Mouse (Mus musculus): Measurements from ENCODE around the gene Dgkb. TPM values are rescaled to one million over a fixed set of nuclear protein-coding genes. Genes with fewer than 3 reads are reported as not detected.

Gene Dgkb
- polyA plus RNA-seq, 1 experiment from 2014 or later = 0.64 TPM

GRCm38 (mm10) chr12:38047256-38047655 lies 229.7 kb downstream of the Dgkb start:
- Histone ChIP-seq H3K27me3 (ENCODE audit: control insufficient read depth, insufficient read depth, low read length) (no peaks in the 10 kb centered on the region), H3K4me3 (ENCODE audit: low read depth, low read length) (no peak overlapping the region), H3K9me3 (ENCODE audit: control insufficient read depth, low read length) (no peaks in the 10 kb centered on the region), H3K4me1 (replicated peaks; ENCODE audit: control insufficient read depth, insufficient read depth) (no peaks in the 10 kb centered on the region), H3K9ac (ENCODE audit: low read length) (no peak overlapping the region), H3K36me3 (ENCODE audit: control insufficient read depth, insufficient read depth, low read length) (no peaks in the 10 kb centered on the region), H3K4me2 (replicated peaks; ENCODE audit: low read depth) (no peak overlapping the region), H3K27ac (replicated peaks) (no peak overlapping the region)
- TF ChIP-seq CTCF (IDR thresholded peaks at IDR 0.05; ENCODE audit: low read depth) (no peak), EP300 (optimal IDR thresholded peaks at IDR 0.05) (no peak)
- 84% methylated on average over 5 of the region's 5 CpGs for WGBS
- DNase-seq (ENCODE audit: low spot score) = no peak
- ATAC-seq (ENCODE audit: low FRiP score, low TSS enrichment) = no peak

- H3K4me2 ChIP-seq (replicated peaks; ENCODE audit: low read depth) = no peak overlapping the region
- no peak for DNase-seq (ENCODE audit: low spot score)
- ATAC-seq (ENCODE audit: low FRiP score, low TSS enrichment) = no peak
- TF ChIP-seq EP300 (optimal IDR thresholded peaks at IDR 0.05) (no peak), CTCF (IDR thresholded peaks at IDR 0.05; ENCODE audit: low read depth) (no peak)
- no peak overlapping the region for H3K4me3 ChIP-seq (ENCODE audit: low read depth, low read length)
- H3K27me3 ChIP-seq (ENCODE audit: control insufficient read depth, insufficient read depth, low read length) = no peaks in the 10 kb centered on the region
- no peaks in the 10 kb centered on the region for H3K36me3 ChIP-seq (ENCODE audit: control insufficient read depth, insufficient read depth, low read length)
- no peak overlapping the region for H3K27ac ChIP-seq (replicated peaks)
- no peak overlapping the region for H3K9ac ChIP-seq (ENCODE audit: low read length)
- H3K4me1 ChIP-seq (replicated peaks; ENCODE audit: control insufficient read depth, insufficient read depth) = no peaks in the 10 kb centered on the region
- no peaks in the 10 kb centered on the region for H3K9me3 ChIP-seq (ENCODE audit: control insufficient read depth, low read length)
- WGBS = 65% methylated on average over 3 of the region's 3 CpGs
Measured at GRCm38 (mm10) chr12:38088224-38088623, 270.7 kb downstream of the Dgkb start.

- WGBS = 69% methylated on average over 3 of the region's 3 CpGs
- ATAC-seq (ENCODE audit: low FRiP score, low TSS enrichment) = no peak
Measured at GRCm38 (mm10) chr12:38111928-38112327, 294.4 kb downstream of the Dgkb start.

GRCm38 (mm10) chr12:38114990-38115615 lies 297.6 kb downstream of the Dgkb start:
- no peak overlapping the region for H3K4me2 ChIP-seq (replicated peaks; ENCODE audit: low read depth)
- H3K27me3 ChIP-seq (ENCODE audit: control insufficient read depth, insufficient read depth, low read length) = no peaks in the 10 kb centered on the region
- ATAC-seq (ENCODE audit: low FRiP score, low TSS enrichment) = no peak
- H3K36me3 ChIP-seq (ENCODE audit: control insufficient read depth, insufficient read depth, low read length) = no peaks in the 10 kb centered on the region
- H3K27ac ChIP-seq (replicated peaks) = no peak overlapping the region
- 67% methylated on average over 1 of the region's 1 CpGs for WGBS
- H3K4me3 ChIP-seq (ENCODE audit: low read depth, low read length) = no peak overlapping the region
- no peaks in the 10 kb centered on the region for H3K4me1 ChIP-seq (replicated peaks; ENCODE audit: control insufficient read depth, insufficient read depth)
- TF ChIP-seq CTCF (IDR thresholded peaks at IDR 0.05; ENCODE audit: low read depth) (peak; percentile 82), EP300 (optimal IDR thresholded peaks at IDR 0.05) (no peak)
- DNase-seq (ENCODE audit: low spot score) = no peak
- H3K9me3 ChIP-seq (ENCODE audit: control insufficient read depth, low read length) = no peaks in the 10 kb centered on the region
- H3K9ac ChIP-seq (ENCODE audit: low read length) = no peak overlapping the region

More at GRCm38 (mm10) chr12:38111928-38112327, 294.4 kb downstream of the Dgkb start:
- no peaks in the 10 kb centered on the region for H3K4me1 ChIP-seq (replicated peaks; ENCODE audit: control insufficient read depth, insufficient read depth)
- H3K27ac ChIP-seq (replicated peaks) = no peak overlapping the region
- no peaks in the 10 kb centered on the region for H3K27me3 ChIP-seq (ENCODE audit: control insufficient read depth, insufficient read depth, low read length)
- DNase-seq (ENCODE audit: low spot score) = no peak
- H3K9me3 ChIP-seq (ENCODE audit: control insufficient read depth, low read length) = no peaks in the 10 kb centered on the region
- no peaks in the 10 kb centered on the region for H3K36me3 ChIP-seq (ENCODE audit: control insufficient read depth, insufficient read depth, low read length)
- H3K4me3 ChIP-seq (ENCODE audit: low read depth, low read length) = no peak overlapping the region
- no peak overlapping the region for H3K9ac ChIP-seq (ENCODE audit: low read length)
- no peak overlapping the region for H3K4me2 ChIP-seq (replicated peaks; ENCODE audit: low read depth)
- no peak for TF ChIP-seq EP300 (optimal IDR thresholded peaks at IDR 0.05)

GRCm38 (mm10) chr12:38123524-38123923 lies 306.0 kb downstream of the Dgkb start:
- TF ChIP-seq EP300 (optimal IDR thresholded peaks at IDR 0.05) (no peak), CTCF (IDR thresholded peaks at IDR 0.05; ENCODE audit: low read depth) (peak; percentile 66)
- no peak for ATAC-seq (ENCODE audit: low FRiP score, low TSS enrichment)
- DNase-seq (ENCODE audit: low spot score) = no peak

GRCm38 (mm10) chr12:38125297-38125696 lies 307.8 kb downstream of the Dgkb start:
- 73% methylated on average over 4 of the region's 4 CpGs for WGBS
- no peak overlapping the region for H3K9ac ChIP-seq (ENCODE audit: low read length)
- H3K4me3 ChIP-seq (ENCODE audit: low read depth, low read length) = no peak overlapping the region
- no peak overlapping the region for H3K27ac ChIP-seq (replicated peaks)
- H3K4me2 ChIP-seq (replicated peaks; ENCODE audit: low read depth) = no peak overlapping the region
- no peaks in the 10 kb centered on the region for H3K4me1 ChIP-seq (replicated peaks; ENCODE audit: control insufficient read depth, insufficient read depth)
- no peaks in the 10 kb centered on the region for H3K9me3 ChIP-seq (ENCODE audit: control insufficient read depth, low read length)
- DNase-seq (ENCODE audit: low spot score) (no peak), ATAC-seq (ENCODE audit: low FRiP score, low TSS enrichment) (no peak)
- TF ChIP-seq CTCF (IDR thresholded peaks at IDR 0.05; ENCODE audit: low read depth) (no peak), EP300 (optimal IDR thresholded peaks at IDR 0.05) (no peak)
- no peaks in the 10 kb centered on the region for H3K36me3 ChIP-seq (ENCODE audit: control insufficient read depth, insufficient read depth, low read length)
- no peaks in the 10 kb centered on the region for H3K27me3 ChIP-seq (ENCODE audit: control insufficient read depth, insufficient read depth, low read length)

More at GRCm38 (mm10) chr12:38123524-38123923, 306.0 kb downstream of the Dgkb start:
- no peaks in the 10 kb centered on the region for H3K4me1 ChIP-seq (replicated peaks; ENCODE audit: control insufficient read depth, insufficient read depth)
- no peak overlapping the region for H3K9ac ChIP-seq (ENCODE audit: low read length)
- H3K4me2 ChIP-seq (replicated peaks; ENCODE audit: low read depth) = no peak overlapping the region
- no peaks in the 10 kb centered on the region for H3K9me3 ChIP-seq (ENCODE audit: control insufficient read depth, low read length)
- no peak overlapping the region for H3K27ac ChIP-seq (replicated peaks)
- no peak overlapping the region for H3K4me3 ChIP-seq (ENCODE audit: low read depth, low read length)
- no peaks in the 10 kb centered on the region for H3K36me3 ChIP-seq (ENCODE audit: control insufficient read depth, insufficient read depth, low read length)
- H3K27me3 ChIP-seq (ENCODE audit: control insufficient read depth, insufficient read depth, low read length) = no peaks in the 10 kb centered on the region

Measured in stomach, postnatal 0 days (tissue).